Mouse (Mus musculus) CD4-positive, CD25-positive, alpha-beta regulatory T cell, adult 4 months (primary cell): ENCODE data around the gene Mre11a. TPM values are rescaled to one million over a fixed set of nuclear protein-coding genes. Genes with fewer than 3 reads are reported as not detected.

Source experiments
- ATAC-seq: one replicate; pipeline ENCODE4 v1.8.0; 2017
- polyA plus RNA-seq, 2 experiments: library from polyadenylated mRNA; unstranded; fragments of 100-300 nt; shearing (Covaris generic); gene quantifications; one replicate each; pipeline ENCODE4 v1.2.1; 2017

Mre11a gene
- polyA plus RNA-seq, 2 experiments from 2014 or later, result 24.0 to 25.6 TPM

DNA sequence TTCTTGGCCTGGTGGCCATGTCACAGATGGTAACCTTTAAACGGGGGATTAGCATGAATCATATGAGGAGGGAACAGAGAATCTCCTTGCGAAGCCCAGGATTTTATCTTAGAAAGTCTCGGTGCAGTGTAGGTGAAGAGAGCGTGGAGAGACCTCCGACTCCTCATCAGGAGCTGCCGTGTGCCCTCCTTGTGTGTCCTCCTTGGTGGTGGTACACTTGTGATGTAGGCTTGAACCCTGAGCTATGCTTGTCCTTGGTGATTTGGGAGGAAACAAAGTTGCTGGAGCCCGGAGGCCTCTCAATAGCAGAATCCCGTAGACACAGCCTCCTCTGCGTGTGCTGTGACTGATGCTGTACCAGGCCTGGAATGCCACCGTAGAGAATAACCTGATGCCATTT lies 86.3 kb downstream of the Mre11a start:
- no peak for ATAC-seq

DNA sequence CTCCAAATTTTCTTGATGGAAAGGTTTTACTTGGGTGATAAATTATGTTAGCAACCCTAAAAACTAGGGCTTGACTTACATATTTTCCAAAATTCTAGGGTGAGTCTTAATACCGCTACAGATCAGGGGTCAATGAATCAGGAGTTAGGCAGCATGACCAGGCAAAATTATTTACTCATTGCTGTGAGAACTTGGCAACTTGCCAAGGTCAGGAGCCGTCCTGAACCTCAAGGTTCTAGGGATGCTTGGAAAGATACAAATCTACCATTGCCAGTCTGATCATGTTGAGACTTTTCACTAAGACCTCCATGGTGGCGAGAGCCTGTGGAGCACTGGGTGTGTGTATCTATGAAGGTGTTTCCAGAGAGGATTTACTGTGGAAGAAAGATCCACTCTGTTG lies 87.1 kb downstream of the Mre11a start:
- no peak for ATAC-seq

DNA sequence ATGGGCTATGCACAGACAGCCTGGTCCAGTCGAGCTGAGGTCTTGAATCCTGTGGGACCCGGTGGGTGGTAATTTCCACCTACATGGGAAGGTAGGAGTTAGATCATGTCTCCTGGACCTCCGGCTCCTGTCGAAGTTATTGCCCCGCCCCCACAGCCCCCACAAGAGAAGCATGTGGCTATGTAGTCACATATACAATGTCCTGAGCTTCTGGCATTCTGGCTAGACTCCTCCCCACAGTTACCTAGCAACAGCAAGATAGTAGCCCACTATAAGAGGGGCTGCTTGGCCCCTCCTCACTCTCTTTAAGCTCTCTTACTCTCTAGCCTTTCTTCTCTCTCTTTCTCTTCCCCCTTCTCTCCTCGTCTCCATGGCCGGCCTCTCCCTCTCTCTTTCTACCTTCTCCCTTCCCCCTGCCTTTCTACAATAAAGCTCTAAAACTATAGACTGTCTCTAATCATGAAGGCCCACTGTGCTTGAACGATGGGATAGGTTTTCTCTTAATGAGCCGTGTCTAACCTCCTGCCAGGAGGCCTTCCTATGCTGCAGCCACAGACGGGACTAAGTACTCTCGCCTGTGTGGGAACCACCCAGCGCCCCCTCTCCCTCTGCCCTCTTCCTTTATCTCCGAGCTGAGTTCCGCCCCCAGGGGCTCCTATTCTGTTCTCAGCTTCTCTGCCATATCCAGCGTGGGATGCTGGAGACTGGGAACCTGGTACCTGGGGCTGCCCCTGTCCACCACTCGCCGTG lies 87.9 kb downstream of the Mre11a start:
- ATAC-seq, result no peak

DNA sequence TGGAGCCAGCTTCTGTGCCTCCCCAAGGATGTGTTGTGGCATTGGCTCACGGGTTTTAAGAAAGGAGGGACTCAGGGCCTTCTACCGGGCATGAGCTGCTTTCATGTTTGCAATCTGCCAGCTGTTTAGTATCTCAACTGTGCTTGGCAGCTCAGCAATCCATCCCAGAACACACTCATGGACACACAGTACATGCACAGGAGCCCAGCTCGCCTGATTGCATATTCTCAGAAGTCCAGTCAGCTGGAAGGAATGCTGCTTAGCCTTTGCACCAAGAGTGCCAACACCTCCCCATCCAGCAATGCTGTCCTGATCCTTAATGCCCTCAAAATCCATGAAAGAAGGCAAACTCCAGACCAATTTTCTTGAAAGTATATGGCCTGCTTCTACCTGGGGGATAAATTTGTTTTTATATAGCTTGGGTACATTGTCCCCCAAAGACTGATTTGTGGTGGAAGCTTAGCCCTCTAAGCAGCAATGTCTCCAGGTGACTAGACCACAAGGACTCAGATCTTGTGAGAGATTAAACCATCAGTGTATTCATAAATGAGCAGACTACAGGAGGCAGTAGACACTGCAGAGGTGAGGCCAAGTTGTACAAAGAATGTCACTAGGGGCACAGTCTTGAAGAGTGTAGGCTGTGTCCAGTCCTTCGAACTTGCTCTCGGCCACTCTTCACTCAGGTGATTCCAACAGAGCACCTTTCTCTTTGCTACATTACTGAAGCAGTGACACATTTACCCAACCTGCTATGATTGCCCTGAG lies 91.5 kb downstream of the Mre11a start:
- peak; percentile 84 for ATAC-seq

DNA sequence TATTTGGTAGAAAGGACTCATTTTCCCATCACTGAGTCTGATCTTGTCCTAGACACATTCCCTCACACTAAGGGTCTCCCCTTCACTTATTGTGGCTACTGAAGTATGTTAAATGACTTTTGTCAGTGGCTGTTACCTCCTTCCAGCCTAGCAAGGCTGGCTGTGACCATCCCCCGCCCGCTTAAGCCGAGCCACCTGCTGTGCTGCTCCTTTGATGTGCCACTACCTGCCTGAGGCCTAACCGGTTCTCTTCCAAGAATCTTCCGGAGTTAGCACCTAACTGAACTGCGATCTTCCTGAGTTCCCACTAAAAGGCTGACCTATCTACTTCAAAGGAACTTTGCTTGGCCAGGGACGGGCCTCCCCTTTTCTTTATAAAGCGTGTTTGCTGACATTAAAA lies 92.1 kb downstream of the Mre11a start:
- ATAC-seq, result peak; percentile 49

DNA sequence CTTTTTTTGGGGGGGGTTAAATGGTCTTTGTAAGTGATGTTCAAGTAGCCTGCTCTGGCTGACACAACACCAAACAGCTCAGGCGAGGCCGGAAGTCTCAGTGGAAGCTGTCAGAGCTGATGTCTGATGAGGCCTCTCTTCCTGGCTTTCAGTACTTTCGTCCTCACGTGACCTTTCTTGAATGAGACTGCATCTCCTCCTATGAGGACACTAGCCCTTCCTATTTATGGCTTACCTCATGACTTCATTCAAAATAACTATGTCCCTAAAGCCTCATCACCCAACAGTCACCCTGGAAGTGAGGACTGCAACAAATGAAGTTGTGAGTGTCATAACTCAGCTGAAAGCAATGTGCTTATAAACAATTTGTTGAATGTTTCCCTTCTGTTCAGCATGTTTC lies 100.2 kb downstream of the Mre11a start:
- peak; percentile 90 for ATAC-seq

DNA sequence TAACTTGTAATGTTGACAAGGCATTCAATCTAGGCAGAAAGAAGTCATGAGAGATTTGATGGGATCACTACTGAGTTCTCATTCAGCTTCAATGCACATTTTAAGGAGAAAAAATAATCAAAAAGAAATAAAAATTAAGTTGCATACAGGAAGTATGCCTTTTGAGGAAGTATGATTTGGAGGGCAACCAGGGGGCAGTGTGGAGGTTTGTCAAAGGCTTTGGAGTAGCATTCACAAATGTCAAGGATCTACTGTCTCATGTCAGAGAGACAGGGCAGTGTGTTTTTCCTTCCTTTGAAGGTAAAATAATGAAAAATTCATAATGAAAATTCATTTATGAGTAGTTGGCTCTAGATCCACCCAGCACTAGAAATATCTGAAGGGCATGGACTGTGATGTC lies 100.7 kb downstream of the Mre11a start:
- peak; percentile 51 for ATAC-seq

DNA sequence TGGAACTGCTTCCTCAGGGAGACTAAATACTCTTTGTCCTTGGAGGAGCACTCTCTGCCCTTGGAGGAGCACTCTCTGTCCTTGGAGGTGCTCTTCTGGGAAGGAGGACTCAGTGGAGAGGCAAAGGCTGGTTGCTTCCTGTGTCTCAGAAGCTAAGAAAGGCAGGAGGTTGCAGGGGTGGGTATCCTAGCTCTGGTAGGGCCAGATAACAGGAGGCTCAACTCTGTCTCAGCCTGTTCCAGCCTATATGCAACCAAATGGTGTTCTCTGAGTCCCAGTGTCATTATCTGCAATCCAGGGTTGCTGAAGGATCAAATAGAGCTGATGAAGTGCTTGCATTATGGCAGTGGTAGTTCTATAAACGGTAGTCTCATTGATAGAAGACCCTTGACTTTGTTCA lies 101.5 kb downstream of the Mre11a start:
- no peak for ATAC-seq

Other genes starting within 250 kb of the Mre11a start
- gene Amotl1, start 139.6 kb upstream of the Mre11a start, polyA plus RNA-seq, result under 1 TPM in 1 of 2 experiments, not detected in 1; 0.06 TPM
- gene Piwil4, start 43.9 kb upstream of the Mre11a start, polyA plus RNA-seq, result under 1 TPM; 0.44 to 0.57 TPM
- gene Fut4, start 32.3 kb upstream of the Mre11a start, polyA plus RNA-seq, result under 1 TPM in 1 of 2 experiments, not detected in 1; 0.19 TPM
- not detected for gene 1700012B09Rik, start 13.6 kb upstream of the Mre11a start, polyA plus RNA-seq
- gene Ankrd49, start 202 bp downstream of the Mre11a start, polyA plus RNA-seq, result 10 to 100 TPM; 27.4 to 37.3 TPM
- 100 to 1,000 TPM; 158 to 164 TPM for gene Gpr83, start 75.6 kb downstream of the Mre11a start, polyA plus RNA-seq
- 1,000 to 10,000 TPM; 1,336 to 1,816 TPM for gene Izumo1r, start 119.3 kb downstream of the Mre11a start, polyA plus RNA-seq